Mouse (Mus musculus) small intestine, adult 2 months (tissue): ENCODE data around the gene Ttc28.

Experiments used
- CTCF ChIP-seq: fragments of 200-500 bp; IDR thresholded peaks from 2 replicates; pipeline ENCODE4 v1.5.1; 2012; ENCODE audit warnings: low read depth, mild to moderate bottlenecking, control low read depth, inconsistent platforms, low read length, moderate library complexity, mixed read lengths; ENCODE audit not compliant: insufficient replicate concordance, insufficient read length; ENCODE audit errors: extremely low read depth
- POLR2A ChIP-seq: fragments of 200-500 bp; IDR thresholded peaks from 2 replicates; pipeline ENCODE4 v1.6.1; 2012; ENCODE audit warnings: low read depth, mild to moderate bottlenecking, control low read depth, inconsistent platforms, low read length, moderate library complexity

GRCm38 (mm10) chr5:111122332-111123049 is 242.9 kb downstream of the Ttc28 start:
- no peak for TF ChIP-seq CTCF
- TF ChIP-seq POLR2A = no peak
